Mouse (Mus musculus) embryonic fibroblast, embryonic 13.5 days (primary cell): ENCODE measurements at regions not wholly inside any gene's neighbourhood (a gene's known extent, or its start where the extent isn't known, plus 50 kb on each side); places are given as distances from the start of the nearest gene placed in this dataset.
"Not testable (repeated sequence)": the region's sequence is repeated elsewhere in the genome, so short reads cannot be mapped to it uniquely, and the experiment has no call there.

Experiments
- CTCF ChIP-seq: IDR thresholded peaks from 2 replicates; pipeline ENCODE4 v1.5.1; 2011; ENCODE audit warnings: mild to moderate bottlenecking, control low read depth, low read length, moderate library complexity, borderline replicate concordance; ENCODE audit not compliant: insufficient read depth
- POLR2A ChIP-seq: IDR thresholded peaks from 2 replicates; pipeline ENCODE4 v1.6.1; 2011; ENCODE audit warnings: low read depth, mild to moderate bottlenecking, control low read depth, low read length, moderate library complexity

GRCm38 (mm10) chr6:22482257-22482656 lies 126.2 kb upstream of the Fam3c start:
- not testable (repeated sequence) for TF ChIP-seq POLR2A, CTCF
